Mouse (Mus musculus): ENCODE measurements around the gene Macf1.

DNA sequence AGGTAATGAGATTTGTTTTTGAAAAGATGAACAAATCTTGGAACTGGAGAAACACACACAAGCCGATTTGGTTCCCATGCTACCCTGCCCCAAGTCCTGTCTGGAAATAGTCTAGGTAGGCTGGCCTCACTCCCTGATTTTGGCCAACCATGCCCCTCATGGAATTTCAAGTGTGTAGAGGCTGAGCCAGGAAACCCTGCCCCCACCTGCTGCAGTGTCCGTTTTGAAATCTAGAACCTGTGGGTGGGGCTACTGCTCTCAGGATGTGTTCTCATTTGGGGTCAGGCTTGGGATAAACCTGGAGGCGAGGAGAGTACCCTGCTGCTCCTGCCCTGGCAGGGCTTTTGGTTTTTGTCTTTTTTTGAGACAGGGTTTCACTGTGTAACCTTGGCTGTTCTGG is 375.9 kb downstream of the Macf1 start:
- TF ChIP-seq POLR2A (IDR thresholded peaks at IDR 0.05; ENCODE audit: low read depth, low read length) (no peak), CTCF (conservative IDR thresholded peaks at IDR 0.05; ENCODE audit: insufficient read depth, insufficient read length, low read depth, low read length) (no peak)
